Mouse (Mus musculus): Measurements from ENCODE around the gene Cntrob.

DNA sequence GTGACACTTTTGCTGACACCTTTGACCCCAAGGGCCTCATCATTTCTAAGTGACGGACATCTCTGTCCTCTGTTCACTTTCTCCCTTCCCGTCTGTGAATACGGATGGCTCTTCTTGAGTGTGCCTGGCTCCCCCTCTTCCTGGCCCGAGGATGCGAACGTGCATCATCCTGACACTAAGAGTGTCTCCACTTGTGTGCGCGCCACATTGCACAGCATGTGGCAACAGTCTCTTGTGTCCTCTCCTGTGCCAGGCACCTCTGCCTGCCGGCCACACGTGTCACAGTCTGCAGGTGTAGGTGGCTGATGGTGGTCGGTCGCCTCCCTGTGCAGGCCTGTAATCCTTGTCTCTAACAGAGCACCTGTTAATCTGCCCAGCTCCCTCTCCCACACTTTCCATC, 48.0 kb upstream of the Cntrob start:
- TF ChIP-seq POLR2A (IDR thresholded peaks at IDR 0.05; ENCODE audit: borderline replicate concordance, low read depth, low read length) (no peak), CTCF (IDR thresholded peaks at IDR 0.05; ENCODE audit: low read depth, low read length) (no peak)

Data from bone marrow macrophage, adult 2 months (primary cell).